Comparison of ENCODE assay signal across 10 mouse cellular contexts in the genomic region with DNA sequence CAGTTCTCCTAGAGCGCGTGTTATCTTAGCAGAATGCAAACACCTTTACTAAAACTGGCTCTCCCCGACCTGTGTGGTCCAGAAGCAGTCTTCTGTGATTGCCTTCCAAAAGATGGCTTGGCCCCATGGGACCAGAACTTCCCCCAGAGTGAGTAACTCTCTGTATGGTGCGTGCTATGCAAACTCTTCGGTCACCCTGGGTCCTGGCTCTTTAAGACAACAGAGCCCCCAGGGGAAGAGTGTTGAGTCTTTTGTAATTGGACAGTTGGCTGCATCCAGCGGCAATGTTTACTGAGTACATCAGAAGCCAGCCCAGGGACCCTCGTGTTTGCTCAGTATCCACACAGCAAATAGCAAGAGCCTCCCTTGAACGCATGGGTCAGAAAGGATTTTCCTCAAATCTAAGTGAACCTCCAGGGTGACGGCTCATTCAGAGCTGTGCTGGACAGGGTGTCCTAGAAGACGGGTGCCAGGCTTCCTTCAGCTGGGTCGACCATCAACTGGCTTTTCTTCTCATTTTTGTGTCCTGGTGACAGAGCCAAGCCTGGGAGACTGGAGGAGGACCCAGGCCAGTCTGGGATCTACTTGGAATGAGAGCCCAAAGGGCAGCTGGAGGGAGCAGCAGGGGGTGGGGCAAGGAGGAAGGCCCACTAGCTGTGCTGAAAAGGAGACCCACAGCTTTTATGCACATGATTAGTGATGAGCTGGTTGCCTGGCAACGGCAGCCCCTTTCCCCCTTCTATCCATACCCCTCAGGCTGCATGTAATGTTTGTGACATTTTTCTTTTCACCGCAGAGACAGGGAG.
DNase-seq lines count a peak whose midpoint lies in the region; ATAC-seq and TF ChIP-seq lines count a peak whose summit lies in the region.
"Had no signal": no experiment of that assay in that cellular context is flagged by ENCODE, and none has a peak within 500 bp of the region (broad histone marks: within the 10 kb centered on the region; RNA-seq: fewer than 3 reads in every experiment).

No protein-coding gene starts in this region.

- peak; percentile 50 for DNase-seq in intestine, embryonic 14.5 days (ENCODE audit: low spot score)
- DNase-seq in brain, embryonic 18.5 days (ENCODE audit: low read depth, low spot score), result peak; percentile 54
- peak; percentile 86 for DNase-seq in forebrain, embryonic 14.5 days (ENCODE audit: low spot score)
- DNase-seq in kidney, postnatal 10 days, result no peak
- no peak for DNase-seq in left cerebral cortex, postnatal 36 days (ENCODE audit: low spot score in 2 of 2)
- DNase-seq: adrenal gland, postnatal 36 days had no signal

- no peaks in the 10 kb centered on the region for H3K36me3 ChIP-seq in intestine, embryonic 14.5 days (ENCODE audit: control insufficient read depth, insufficient read depth, low read length)
- H3K36me3 ChIP-seq in intestine, postnatal 0 days (ENCODE audit: control insufficient read depth, insufficient read depth), result no peaks in the 10 kb centered on the region
- H3K36me3 ChIP-seq in forebrain, embryonic 14.5 days (ENCODE audit: control insufficient read depth, insufficient read depth, low read length), result no peaks in the 10 kb centered on the region
- H3K36me3 ChIP-seq in midbrain, embryonic 16.5 days (ENCODE audit: control insufficient read depth, insufficient read depth, low read length), result no peaks in the 10 kb centered on the region

- H3K4me1 ChIP-seq in intestine, embryonic 14.5 days (replicated peaks; ENCODE audit: control insufficient read depth, insufficient read depth, low read length), result no peaks in the 10 kb centered on the region; the same call in 1 of the 2 replicates
- H3K4me1 ChIP-seq in intestine, postnatal 0 days (replicated peaks; ENCODE audit: control insufficient read depth, insufficient read depth, low read length), result no peaks in the 10 kb centered on the region
- H3K4me1 ChIP-seq in forebrain, embryonic 14.5 days (ENCODE audit: control insufficient read depth, insufficient read depth, low read length), result peaks cover 23% of the 10 kb centered on the region
- H3K4me1 ChIP-seq in midbrain, embryonic 16.5 days (ENCODE audit: control insufficient read depth, insufficient read depth, low read length), result peaks cover 38% of the 10 kb centered on the region

- ATAC-seq in intestine, embryonic 14.5 days (replicated peaks; ENCODE audit: low FRiP score, low TSS enrichment, low read depth), result no peak
- ATAC-seq in intestine, postnatal 0 days, result no peak
- peak; percentile 82 for ATAC-seq in forebrain, embryonic 14.5 days
- peak; percentile 79 for ATAC-seq in midbrain, embryonic 16.5 days
- ATAC-seq in erythroblast, adult 5-6 weeks (replicated peaks; ENCODE audit: low FRiP score, poor library complexity, severe bottlenecking), result no peak

- no peak overlapping the region for H3K4me3 ChIP-seq in intestine, embryonic 14.5 days (ENCODE audit: low read depth, low read length)
- H3K4me3 ChIP-seq in intestine, postnatal 0 days (ENCODE audit: low read depth, low read length), result no peak overlapping the region
- peak overlapping the region; percentile 5; the same call in 1 of the 2 replicates for H3K4me3 ChIP-seq in forebrain, embryonic 14.5 days (ENCODE audit: low read depth, low read length)
- H3K4me3 ChIP-seq in midbrain, embryonic 16.5 days (ENCODE audit: low read depth, low read length), result 0 out of 2 replicates have a peak overlapping the region, but pooled peaks have one; percentile 1
- H3K4me3 ChIP-seq: megakaryocyte, embryonic 14.5 days had no signal

- no peaks in the 10 kb centered on the region for H3K9me3 ChIP-seq in intestine, embryonic 14.5 days (ENCODE audit: control insufficient read depth, low read length)
- H3K9me3 ChIP-seq in intestine, postnatal 0 days (ENCODE audit: control insufficient read depth), result no peaks in the 10 kb centered on the region
- no peaks in the 10 kb centered on the region for H3K9me3 ChIP-seq in forebrain, embryonic 14.5 days (replicated peaks; ENCODE audit: control insufficient read depth, low read length)
- H3K9me3 ChIP-seq in midbrain, embryonic 16.5 days (replicated peaks; ENCODE audit: control insufficient read depth, low read length, poor library complexity, severe bottlenecking), result no peaks in the 10 kb centered on the region

- 0 out of 2 replicates have a peak, but pooled peaks cover 4% of the 10 kb centered on the region for H3K27me3 ChIP-seq in intestine, embryonic 14.5 days (replicated peaks; ENCODE audit: control insufficient read depth, insufficient read depth, low read length)
- 0 out of 2 replicates have a peak, but pooled peaks cover 7% of the 10 kb centered on the region for H3K27me3 ChIP-seq in intestine, postnatal 0 days (replicated peaks; ENCODE audit: control insufficient read depth, insufficient read depth, low read length)
- no peaks in the 10 kb centered on the region for H3K27me3 ChIP-seq in forebrain, embryonic 14.5 days (replicated peaks; ENCODE audit: control insufficient read depth, insufficient read depth, low read length)
- H3K27me3 ChIP-seq in midbrain, embryonic 16.5 days (ENCODE audit: control insufficient read depth, insufficient read depth, low read depth, low read length), result no peaks in the 10 kb centered on the region

- no peak overlapping the region for H3K27ac ChIP-seq in intestine, embryonic 14.5 days (ENCODE audit: low read depth)
- H3K27ac ChIP-seq in intestine, postnatal 0 days (ENCODE audit: low read depth, low read length), result no peak overlapping the region
- H3K27ac ChIP-seq in forebrain, embryonic 14.5 days (ENCODE audit: low read depth, low read length), result peak overlapping the region; percentile 80
- peak overlapping the region; percentile 82 for H3K27ac ChIP-seq in midbrain, embryonic 16.5 days (ENCODE audit: low read length)

- WGBS in intestine, embryonic 14.5 days, result 10% methylated on average over 13 of the region's 13 CpGs
- WGBS in intestine, postnatal 0 days, result 7% methylated on average over 13 of the region's 13 CpGs
- 8% methylated on average over 13 of the region's 13 CpGs for WGBS in forebrain, embryonic 14.5 days
- 5% methylated on average over 13 of the region's 13 CpGs for WGBS in midbrain, embryonic 16.5 days

- intact Hi-C loops in left cerebral cortex, postnatal 36 days (cut with DNase I), result loop anchor here (5.0 kb wide), 1 partner anchor 326 kb away; no protein-coding TSS in a partner anchor

- TF ChIP-seq CTCF in intestine, postnatal 0 days (IDR thresholded peaks at IDR 0.05; ENCODE audit: low read depth), result no peak

- H3K4me2 ChIP-seq in intestine, embryonic 14.5 days (ENCODE audit: low read length), result no peak overlapping the region
- no peak overlapping the region; the same call in 1 of the 2 replicates for H3K4me2 ChIP-seq in intestine, postnatal 0 days (replicated peaks; ENCODE audit: low read depth)
- peak overlapping the region; percentile 39 for H3K4me2 ChIP-seq in forebrain, embryonic 14.5 days (ENCODE audit: low read length)
- H3K4me2 ChIP-seq in midbrain, embryonic 16.5 days (ENCODE audit: low read length), result peak overlapping the region; percentile 46

- H3K9ac ChIP-seq in intestine, embryonic 14.5 days (ENCODE audit: low read length), result no peak overlapping the region
- no peak overlapping the region for H3K9ac ChIP-seq in intestine, postnatal 0 days (ENCODE audit: low read depth, low read length)
- peak overlapping the region; percentile 40 for H3K9ac ChIP-seq in forebrain, embryonic 14.5 days (ENCODE audit: low read length)
- H3K9ac ChIP-seq in midbrain, embryonic 16.5 days (ENCODE audit: low read depth, low read length), result peak overlapping the region; percentile 42

Comparison
In these comparisons a context has a peak if more than half of its experiments do, and no peak if none do; other contexts are left out.
1. ATAC-seq: peak in forebrain, embryonic 14.5 days (single experiment) and midbrain, embryonic 16.5 days (single experiment); none in intestine, embryonic 14.5 days (single experiment), intestine, postnatal 0 days (single experiment) and erythroblast, adult 5-6 weeks (single experiment).
2. DNase-seq: peak in intestine, embryonic 14.5 days (single experiment), brain, embryonic 18.5 days (single experiment) and forebrain, embryonic 14.5 days (single experiment); none in kidney, postnatal 10 days (single experiment) and left cerebral cortex, postnatal 36 days (0 of 2).
3. H3K27ac ChIP-seq: peak in forebrain, embryonic 14.5 days (single experiment) and midbrain, embryonic 16.5 days (single experiment); none in intestine, embryonic 14.5 days (single experiment) and intestine, postnatal 0 days (single experiment).
4. H3K4me2 ChIP-seq: peak in forebrain, embryonic 14.5 days (single experiment) and midbrain, embryonic 16.5 days (single experiment); none in intestine, embryonic 14.5 days (single experiment) and intestine, postnatal 0 days (single experiment).
5. H3K4me3 ChIP-seq: peak in forebrain, embryonic 14.5 days (single experiment) and midbrain, embryonic 16.5 days (single experiment); none in intestine, embryonic 14.5 days (single experiment) and intestine, postnatal 0 days (single experiment).
6. H3K9ac ChIP-seq: peak in forebrain, embryonic 14.5 days (single experiment) and midbrain, embryonic 16.5 days (single experiment); none in intestine, embryonic 14.5 days (single experiment) and intestine, postnatal 0 days (single experiment).